ENCODE assay signal across 8 mouse cellular contexts in genomic region chr5:103773100-103773552, GRCm38 (mm10).
DNase-seq lines count a peak whose midpoint lies in the region; ATAC-seq and TF ChIP-seq lines count a peak whose summit lies in the region.

No protein-coding gene starts in this region.

- no peak for TF ChIP-seq EP300 in stomach, postnatal 0 days (optimal IDR thresholded peaks at IDR 0.05)

- H3K9me3 ChIP-seq in kidney, embryonic 14.5 days (ENCODE audit: control insufficient read depth, low read length): peaks cover 3% of the 10 kb centered on the region; the same call in 1 of the 2 replicates
- no peaks in the 10 kb centered on the region for H3K9me3 ChIP-seq in stomach, postnatal 0 days (ENCODE audit: control insufficient read depth, low read length)

- no peaks in the 10 kb centered on the region for H3K27me3 ChIP-seq in kidney, embryonic 14.5 days (ENCODE audit: control insufficient read depth, insufficient read depth, low read length)
- no peaks in the 10 kb centered on the region for H3K27me3 ChIP-seq in stomach, postnatal 0 days (ENCODE audit: control insufficient read depth, insufficient read depth, low read length)

- WGBS in kidney, embryonic 14.5 days: 11% methylated on average over 5 of the region's 5 CpGs
- WGBS in stomach, postnatal 0 days: 9% methylated on average over 5 of the region's 5 CpGs

- H3K4me1 ChIP-seq in kidney, embryonic 14.5 days (ENCODE audit: control insufficient read depth, insufficient read depth, low read length): peaks cover 66% of the 10 kb centered on the region
- peaks cover 20% of the 10 kb centered on the region for H3K4me1 ChIP-seq in stomach, postnatal 0 days (replicated peaks; ENCODE audit: control insufficient read depth, insufficient read depth)

- H3K27ac ChIP-seq in kidney, embryonic 14.5 days (ENCODE audit: low read depth, low read length): peak overlapping the region; percentile 76
- peak overlapping the region; percentile 84 for H3K27ac ChIP-seq in stomach, postnatal 0 days (replicated peaks)

- peak overlapping the region; percentile 45 for H3K9ac ChIP-seq in kidney, embryonic 14.5 days (ENCODE audit: low read depth, low read length)
- peak overlapping the region; percentile 51; the same call in 1 of the 2 replicates for H3K9ac ChIP-seq in stomach, postnatal 0 days (ENCODE audit: low read length)

- DNase-seq in right cerebral cortex, postnatal 10 days (ENCODE audit: low spot score in 2 of 2): peak; percentile 47 to 49
- no peak for DNase-seq in right cerebral cortex, adult 2 months (ENCODE audit: low spot score in 2 of 2)
- DNase-seq in heart, adult 11 months: peak; percentile 98
- DNase-seq in lung, postnatal 14 days: peak; percentile 54
- peak; percentile 47 for DNase-seq in stomach, postnatal 0 days (ENCODE audit: low spot score)
- DNase-seq in thymus, postnatal 25 days: no peak

- H3K4me2 ChIP-seq in kidney, embryonic 14.5 days (replicated peaks; ENCODE audit: low read depth, low read length): peak overlapping the region; percentile 24
- peak overlapping the region; percentile 42 for H3K4me2 ChIP-seq in stomach, postnatal 0 days (replicated peaks; ENCODE audit: low read depth)

- no peak overlapping the region for H3K4me3 ChIP-seq in kidney, embryonic 14.5 days (ENCODE audit: low read length)
- peak overlapping the region; percentile 10 for H3K4me3 ChIP-seq in stomach, postnatal 0 days (ENCODE audit: low read depth, low read length)

- ATAC-seq in kidney, embryonic 14.5 days (ENCODE audit: low FRiP score, low TSS enrichment): no peak
- ATAC-seq in stomach, postnatal 0 days (ENCODE audit: low FRiP score, low TSS enrichment): peak; percentile 68
- no peak for ATAC-seq in activated CD4-positive, CD25-positive, alpha-beta regulatory T cell, adult 4 months

- TF ChIP-seq CTCF in stomach, postnatal 0 days (IDR thresholded peaks at IDR 0.05; ENCODE audit: low read depth): no peak

- H3K36me3 ChIP-seq in kidney, embryonic 14.5 days (ENCODE audit: control insufficient read depth, insufficient read depth, low read length): no peaks in the 10 kb centered on the region
- H3K36me3 ChIP-seq in stomach, postnatal 0 days (ENCODE audit: control insufficient read depth, insufficient read depth, low read length): no peaks in the 10 kb centered on the region

Comparison
In these comparisons a context has a peak if more than half of its experiments do, and no peak if none do; other contexts are left out.
1. DNase-seq: peak in right cerebral cortex, postnatal 10 days (2 of 2), heart, adult 11 months (single experiment), lung, postnatal 14 days (single experiment) and stomach, postnatal 0 days (single experiment); none in right cerebral cortex, adult 2 months (0 of 2) and thymus, postnatal 25 days (single experiment).